Mouse (Mus musculus) embryonic fibroblast, embryonic 13.5 days (primary cell): Measurements from ENCODE around the gene Lcn2.

Experiments
- CTCF ChIP-seq: IDR thresholded peaks from 2 replicates; pipeline ENCODE4 v1.5.1; 2011; ENCODE audit warnings: mild to moderate bottlenecking, control low read depth, low read length, moderate library complexity, borderline replicate concordance; ENCODE audit not compliant: insufficient read depth
- POLR2A ChIP-seq: IDR thresholded peaks from 2 replicates; pipeline ENCODE4 v1.6.1; 2011; ENCODE audit warnings: low read depth, mild to moderate bottlenecking, control low read depth, low read length, moderate library complexity

DNA sequence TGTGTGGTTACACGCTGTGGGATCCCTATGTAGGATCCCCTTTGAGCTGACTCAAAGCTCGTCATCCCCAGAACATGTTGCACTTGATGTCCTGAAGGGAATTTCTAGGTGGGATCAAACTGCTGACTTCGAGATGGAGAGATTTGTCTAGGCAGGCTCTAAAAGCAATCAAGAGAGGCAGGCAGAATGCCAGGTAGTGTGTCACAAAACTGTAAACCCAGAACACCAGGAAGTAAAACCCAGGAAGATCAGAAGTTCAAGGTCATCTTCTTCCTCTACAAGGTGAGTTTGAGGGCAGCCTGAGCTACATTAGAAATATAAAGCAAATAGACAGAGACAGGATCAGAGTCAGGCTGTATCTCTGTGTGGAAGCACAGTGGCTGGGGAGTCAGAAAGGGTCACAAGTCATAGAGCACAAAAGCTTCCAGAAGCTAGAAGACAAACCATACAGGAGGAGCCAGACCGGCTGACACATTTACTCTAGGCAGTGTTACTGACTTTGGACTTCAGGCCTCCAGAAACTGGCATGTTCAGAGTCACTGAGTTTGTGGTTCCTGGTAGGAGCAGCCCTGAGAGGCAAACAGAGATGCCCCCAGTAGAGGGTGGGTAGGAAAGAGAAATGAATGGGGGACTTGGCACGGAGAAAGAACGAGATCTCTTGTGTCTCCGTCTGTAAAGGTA lies 19.2 kb upstream of the Lcn2 start:
- TF ChIP-seq CTCF: no peak
- TF ChIP-seq POLR2A: no peak
